Mouse (Mus musculus): Measurements from ENCODE around the gene Arhgap28. TPM values are rescaled to one million over a fixed set of nuclear protein-coding genes. Genes with fewer than 3 reads are reported as not detected.

Gene Arhgap28
- polyA plus RNA-seq, 1 experiment from 2014 or later = 0.90 TPM

GRCm38 (mm10) chr17:68010041-68010440 lies 6.1 kb upstream of the Arhgap28 start:
- no peak for ATAC-seq (ENCODE audit: insufficient read depth)
- no peak overlapping the region for H3K9ac ChIP-seq
- no peaks in the 10 kb centered on the region for H3K4me1 ChIP-seq (replicated peaks)
- H3K36me3 ChIP-seq (replicated peaks) = no peaks in the 10 kb centered on the region
- no peak overlapping the region for H3K4me2 ChIP-seq
- H3K4me3 ChIP-seq (replicated peaks) = no peak overlapping the region
- WGBS (ENCODE audit: insufficient replicate concordance) = 81% methylated on average over 5 of the region's 5 CpGs
- no peaks in the 10 kb centered on the region for H3K27me3 ChIP-seq
- no peaks in the 10 kb centered on the region for H3K9me3 ChIP-seq (replicated peaks)
- no peak overlapping the region for H3K27ac ChIP-seq (replicated peaks)

DNA sequence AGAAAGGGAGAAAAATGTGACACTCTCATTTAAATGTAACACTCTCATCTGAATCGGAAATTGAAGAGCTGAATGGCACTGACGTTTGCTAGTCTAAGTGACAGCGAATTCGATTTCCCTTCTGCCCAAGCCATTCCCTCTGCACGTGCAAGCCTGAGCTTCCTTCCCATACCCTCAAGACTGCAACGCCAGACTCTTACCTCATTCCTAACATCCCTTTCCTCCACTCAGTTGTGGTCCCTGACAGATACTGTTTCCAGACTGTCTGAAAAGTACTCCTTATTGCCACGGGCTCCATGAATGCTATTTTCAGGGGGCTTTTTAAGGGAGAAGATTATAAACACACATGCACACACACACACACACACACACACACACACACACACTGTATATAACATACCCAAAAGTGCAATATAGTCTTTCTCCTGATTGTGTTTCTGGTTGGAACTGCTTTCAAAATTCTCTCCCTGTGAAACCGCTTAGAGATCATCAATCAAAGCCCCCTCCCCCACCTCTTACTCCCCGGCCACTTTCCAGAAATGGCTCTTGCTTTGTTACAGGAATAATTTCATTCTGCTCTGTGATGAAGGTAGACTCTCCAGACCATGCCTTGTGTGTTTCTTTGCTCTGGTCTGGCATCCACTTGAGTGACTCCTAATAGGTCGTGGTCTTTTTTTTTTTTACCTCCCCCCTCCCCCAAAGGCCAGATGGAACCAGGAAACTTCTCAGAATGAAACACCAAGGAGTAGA lies 836 bp upstream of the Arhgap28 start:
- ATAC-seq (ENCODE audit: insufficient read depth) = 0 out of 2 replicates have a peak, but pooled peaks have one; percentile 13
- no peaks in the 10 kb centered on the region for H3K36me3 ChIP-seq (replicated peaks)
- H3K9ac ChIP-seq = no peak overlapping the region
- H3K9me3 ChIP-seq (replicated peaks) = no peaks in the 10 kb centered on the region
- H3K27me3 ChIP-seq = peaks cover 17% of the 10 kb centered on the region
- peak overlapping the region; percentile 59 for H3K4me3 ChIP-seq (replicated peaks)
- peak overlapping the region; percentile 33; the same call in 1 of the 2 replicates for H3K27ac ChIP-seq (replicated peaks)
- H3K4me2 ChIP-seq = peak overlapping the region; percentile 78
- H3K4me1 ChIP-seq (replicated peaks) = peaks cover 8% of the 10 kb centered on the region
- WGBS (ENCODE audit: insufficient replicate concordance) = 12% methylated on average over 10 of the region's 10 CpGs

- no peaks in the 10 kb centered on the region for H3K9me3 ChIP-seq (replicated peaks)
- 35% methylated on average over 17 of the region's 17 CpGs for WGBS (ENCODE audit: insufficient replicate concordance)
- H3K4me2 ChIP-seq = peak overlapping the region; percentile 78
- H3K27me3 ChIP-seq = peaks cover 17% of the 10 kb centered on the region
- peak overlapping the region; percentile 59 for H3K4me3 ChIP-seq (replicated peaks)
- H3K36me3 ChIP-seq (replicated peaks) = no peaks in the 10 kb centered on the region
- no peak for ATAC-seq (ENCODE audit: insufficient read depth)
- peaks cover 8% of the 10 kb centered on the region for H3K4me1 ChIP-seq (replicated peaks)
- no peak overlapping the region for H3K27ac ChIP-seq (replicated peaks)
- no peak overlapping the region for H3K9ac ChIP-seq
Observed at GRCm38 (mm10) chr17:68002608-68003595, 1.0 kb downstream of the Arhgap28 start.

- H3K4me3 ChIP-seq (replicated peaks) = no peak overlapping the region
- 57% methylated on average over 8 of the region's 8 CpGs for WGBS (ENCODE audit: insufficient replicate concordance)
- H3K27me3 ChIP-seq = peaks cover 20% of the 10 kb centered on the region
- no peak overlapping the region for H3K9ac ChIP-seq
- H3K4me2 ChIP-seq = no peak overlapping the region
- no peak overlapping the region for H3K27ac ChIP-seq (replicated peaks)
- H3K36me3 ChIP-seq (replicated peaks) = no peaks in the 10 kb centered on the region
- no peaks in the 10 kb centered on the region for H3K9me3 ChIP-seq (replicated peaks)
- peaks cover 8% of the 10 kb centered on the region for H3K4me1 ChIP-seq (replicated peaks)
- no peak for ATAC-seq (ENCODE audit: insufficient read depth)
Observed at GRCm38 (mm10) chr17:67999801-68000200, 4.1 kb downstream of the Arhgap28 start.

DNA sequence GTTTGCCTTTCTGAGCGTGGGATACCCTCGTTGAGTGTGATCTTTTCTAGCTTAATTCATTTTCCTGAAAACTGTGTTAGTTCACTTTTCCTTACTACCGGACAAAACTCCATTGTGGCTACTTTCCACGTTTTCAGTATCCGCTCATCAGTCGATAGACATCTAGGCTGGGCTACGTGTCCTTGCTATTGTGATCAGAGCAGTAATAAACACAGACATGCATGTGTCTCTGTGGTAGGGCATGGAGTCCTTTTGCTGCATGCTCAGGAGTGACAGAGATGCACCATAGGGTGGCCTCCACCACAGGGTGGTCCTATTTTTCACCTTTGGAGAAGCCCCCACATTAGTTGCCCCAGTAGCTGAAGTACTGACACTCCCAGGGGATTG lies 7.2 kb downstream of the Arhgap28 start:
- 0 out of 2 replicates have a peak, but pooled peaks cover 7% of the 10 kb centered on the region for H3K27me3 ChIP-seq
- no peak overlapping the region for H3K4me3 ChIP-seq (replicated peaks)
- H3K4me2 ChIP-seq = no peak overlapping the region
- no peaks in the 10 kb centered on the region for H3K9me3 ChIP-seq (replicated peaks)
- H3K4me1 ChIP-seq (replicated peaks) = no peaks in the 10 kb centered on the region
- ATAC-seq (ENCODE audit: insufficient read depth) = no peak
- no peak overlapping the region for H3K9ac ChIP-seq
- no peaks in the 10 kb centered on the region for H3K36me3 ChIP-seq (replicated peaks)
- H3K27ac ChIP-seq (replicated peaks) = no peak overlapping the region
- WGBS (ENCODE audit: insufficient replicate concordance) = 53% methylated on average over 7 of the region's 7 CpGs

DNA sequence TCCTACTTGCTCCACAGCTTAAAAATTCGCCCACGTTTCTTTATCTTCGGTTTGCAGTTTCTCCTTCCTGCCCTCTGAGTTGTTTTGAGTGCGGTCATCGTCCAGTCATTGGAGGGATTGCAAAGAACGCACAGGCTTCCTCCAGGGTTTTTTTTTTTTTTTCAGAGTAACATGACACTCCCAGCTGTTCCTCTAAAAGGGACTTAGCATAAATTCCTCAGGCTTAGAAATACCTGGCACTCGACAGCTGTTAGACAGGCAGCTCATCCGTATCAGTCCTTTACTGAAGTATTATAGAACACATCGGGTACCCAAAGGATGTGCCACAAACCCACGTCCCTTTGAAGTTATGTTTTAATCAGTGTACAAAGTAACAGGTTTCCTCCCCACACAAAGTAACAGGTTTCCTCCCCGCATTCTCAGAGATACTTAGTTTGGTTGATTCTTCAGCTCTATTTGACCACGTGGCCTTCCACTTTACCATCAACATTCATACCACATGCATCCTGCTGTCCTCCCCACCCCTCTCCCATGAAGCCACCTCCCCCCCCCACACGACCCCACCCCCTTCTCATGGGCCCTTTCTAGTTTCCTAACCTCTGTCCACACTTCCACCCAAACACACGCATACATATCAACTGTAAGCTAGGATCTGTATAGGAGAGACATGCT lies 7.7 kb downstream of the Arhgap28 start:
- no peak for ATAC-seq (ENCODE audit: insufficient read depth)
- H3K27me3 ChIP-seq = 0 out of 2 replicates have a peak, but pooled peaks cover 3% of the 10 kb centered on the region
- no peak overlapping the region for H3K4me2 ChIP-seq
- H3K36me3 ChIP-seq (replicated peaks) = no peaks in the 10 kb centered on the region
- no peaks in the 10 kb centered on the region for H3K4me1 ChIP-seq (replicated peaks)
- H3K9me3 ChIP-seq (replicated peaks) = no peaks in the 10 kb centered on the region
- no peak overlapping the region for H3K4me3 ChIP-seq (replicated peaks)
- H3K27ac ChIP-seq (replicated peaks) = no peak overlapping the region
- H3K9ac ChIP-seq = no peak overlapping the region
- 5% methylated on average over 14 of the region's 14 CpGs for WGBS (ENCODE audit: insufficient replicate concordance)

- no peaks in the 10 kb centered on the region for H3K36me3 ChIP-seq (replicated peaks)
- H3K4me1 ChIP-seq (replicated peaks) = no peaks in the 10 kb centered on the region
- 0 out of 2 replicates have a peak, but pooled peaks cover 3% of the 10 kb centered on the region for H3K27me3 ChIP-seq
- WGBS (ENCODE audit: insufficient replicate concordance) = 49% methylated on average over 2 of the region's 2 CpGs
- no peak overlapping the region for H3K4me3 ChIP-seq (replicated peaks)
- no peak overlapping the region for H3K9ac ChIP-seq
- no peaks in the 10 kb centered on the region for H3K9me3 ChIP-seq (replicated peaks)
- ATAC-seq (ENCODE audit: insufficient read depth) = no peak
- H3K27ac ChIP-seq (replicated peaks) = no peak overlapping the region
- H3K4me2 ChIP-seq = no peak overlapping the region
Observed at GRCm38 (mm10) chr17:67995277-67995819, 8.6 kb downstream of the Arhgap28 start.

- 59% methylated on average over 7 of the region's 7 CpGs for whole genome bisulfite sequencing (ENCODE audit: insufficient replicate concordance)
- Histone ChIP-seq H3K4me2 (no peak overlapping the region), H3K36me3 (replicated peaks) (no peaks in the 10 kb centered on the region), H3K4me3 (replicated peaks) (no peak overlapping the region), H3K27ac (replicated peaks) (no peak overlapping the region), H3K4me1 (replicated peaks) (no peaks in the 10 kb centered on the region), H3K9me3 (replicated peaks) (no peaks in the 10 kb centered on the region), H3K9ac (no peak overlapping the region), H3K27me3 (0 out of 2 replicates have a peak, but pooled peaks cover 3% of the 10 kb centered on the region)
- no peak for ATAC-seq (ENCODE audit: insufficient read depth)
Observed at GRCm38 (mm10) chr17:67994861-67995260, 9.1 kb downstream of the Arhgap28 start.

- H3K36me3 ChIP-seq (replicated peaks) = no peaks in the 10 kb centered on the region
- ATAC-seq (ENCODE audit: insufficient read depth) = no peak
- 0 out of 2 replicates have a peak, but pooled peaks cover 3% of the 10 kb centered on the region for H3K27me3 ChIP-seq
- no peaks in the 10 kb centered on the region for H3K9me3 ChIP-seq (replicated peaks)
- 58% methylated on average over 2 of the region's 2 CpGs for WGBS (ENCODE audit: insufficient replicate concordance)
- H3K27ac ChIP-seq (replicated peaks) = no peak overlapping the region
- no peak overlapping the region for H3K4me3 ChIP-seq (replicated peaks)
- H3K9ac ChIP-seq = no peak overlapping the region
- H3K4me2 ChIP-seq = no peak overlapping the region
- H3K4me1 ChIP-seq (replicated peaks) = no peaks in the 10 kb centered on the region
Observed at GRCm38 (mm10) chr17:67993371-67994045, 10.4 kb downstream of the Arhgap28 start.

GRCm38 (mm10) chr17:67989716-67990115 lies 14.2 kb downstream of the Arhgap28 start:
- ATAC-seq (ENCODE audit: insufficient read depth) = no peak
- WGBS (ENCODE audit: insufficient replicate concordance) = 16% methylated on average over 5 of the region's 5 CpGs

More at GRCm38 (mm10) chr17:67989716-67990115, 14.2 kb downstream of the Arhgap28 start:
- no peak overlapping the region for H3K4me3 ChIP-seq (replicated peaks)
- no peak overlapping the region for H3K4me2 ChIP-seq
- H3K9me3 ChIP-seq (replicated peaks) = no peaks in the 10 kb centered on the region
- no peak overlapping the region for H3K9ac ChIP-seq
- H3K4me1 ChIP-seq (replicated peaks) = no peaks in the 10 kb centered on the region
- H3K27me3 ChIP-seq = no peaks in the 10 kb centered on the region
- H3K27ac ChIP-seq (replicated peaks) = no peak overlapping the region
- no peaks in the 10 kb centered on the region for H3K36me3 ChIP-seq (replicated peaks)
